Mouse (Mus musculus) lung, embryonic 16.5 days (tissue): ENCODE measurements around the gene Kifap3. TPM values are rescaled to one million over a fixed set of nuclear protein-coding genes. Genes with fewer than 3 reads are reported as not detected.
A peak's percentile ranks its signal among the peaks of the same experiment; 100 is the strongest.
"Not testable (repeated sequence)": the region's sequence is repeated elsewhere in the genome, so short reads cannot be mapped to it uniquely, and the experiment has no call there.

ENCODE experiments used
- ATAC-seq: fragments of 200-750 bp; cut with Nextera tagmentation; 2 replicates; pipeline ENCODE4 v1.8.0; 2017; ENCODE audit warnings: low read depth, mild to moderate bottlenecking, moderate library complexity
- H3K27ac ChIP-seq: fragments of 300-500 bp; sonication (generic); 2 replicates; pipeline ENCODE4 v1.5.1; 2014; ENCODE audit warnings: mild to moderate bottlenecking, control low read depth, low read length
- H3K27me3 ChIP-seq: fragments of 300-500 bp; sonication (generic); 2 replicates; pipeline ENCODE4 v1.6.1; 2014; ENCODE audit warnings: low read depth, low read length, mixed read lengths; ENCODE audit not compliant: control insufficient read depth, insufficient read depth
- H3K36me3 ChIP-seq: fragments of 300-500 bp; sonication (generic); 2 replicates; pipeline ENCODE4 v1.6.1; 2014; ENCODE audit warnings: low read length; ENCODE audit not compliant: control insufficient read depth, insufficient read depth
- H3K4me1 ChIP-seq: fragments of 300-500 bp; sonication (generic); replicated peaks from 2 replicates; pipeline ENCODE4 v1.6.1; 2014; ENCODE audit warnings: low read length, mixed read lengths; ENCODE audit not compliant: control insufficient read depth, insufficient read depth
- H3K4me2 ChIP-seq: fragments of 300-500 bp; sonication (generic); 2 replicates; pipeline ENCODE4 v1.6.1; 2014; ENCODE audit warnings: low read depth, low read length, control low read depth
- H3K4me3 ChIP-seq: fragments of 300-500 bp; sonication (generic); 2 replicates; pipeline ENCODE4 v1.5.1; 2014; ENCODE audit warnings: mild to moderate bottlenecking, low read length, control low read depth
- H3K9ac ChIP-seq: fragments of 300-500 bp; sonication (generic); 2 replicates; pipeline ENCODE4 v1.6.1; 2014; ENCODE audit warnings: low read length, control low read depth
- H3K9me3 ChIP-seq: fragments of 300-500 bp; sonication (generic); 2 replicates; pipeline ENCODE4 v1.6.1; 2016; ENCODE audit warnings: low read length; ENCODE audit not compliant: control insufficient read depth
- WGBS: fragments of 180-500 bp; shearing (Covaris S2); extraction: QIAGEN DNeasy Blood & Tissue Kit; methylation state at CpG from one replicate; pipeline ENCODE4 v1.1.7; 2014; 5-methylcytosine and 5-hydroxymethylcytosine counted together
- polyA plus RNA-seq: library from polyadenylated mRNA; unstranded; fragments of >200 nt; fragmentation: Nextera tagmentation; extraction: Ambion mirVana; gene quantifications from 2 replicates; pipeline ENCODE4 v1.2.1, GENCODE M21; 2015

Gene Kifap3
- polyA plus RNA-seq, result 28.5 and 29.3 TPM in 2 replicates

DNA sequence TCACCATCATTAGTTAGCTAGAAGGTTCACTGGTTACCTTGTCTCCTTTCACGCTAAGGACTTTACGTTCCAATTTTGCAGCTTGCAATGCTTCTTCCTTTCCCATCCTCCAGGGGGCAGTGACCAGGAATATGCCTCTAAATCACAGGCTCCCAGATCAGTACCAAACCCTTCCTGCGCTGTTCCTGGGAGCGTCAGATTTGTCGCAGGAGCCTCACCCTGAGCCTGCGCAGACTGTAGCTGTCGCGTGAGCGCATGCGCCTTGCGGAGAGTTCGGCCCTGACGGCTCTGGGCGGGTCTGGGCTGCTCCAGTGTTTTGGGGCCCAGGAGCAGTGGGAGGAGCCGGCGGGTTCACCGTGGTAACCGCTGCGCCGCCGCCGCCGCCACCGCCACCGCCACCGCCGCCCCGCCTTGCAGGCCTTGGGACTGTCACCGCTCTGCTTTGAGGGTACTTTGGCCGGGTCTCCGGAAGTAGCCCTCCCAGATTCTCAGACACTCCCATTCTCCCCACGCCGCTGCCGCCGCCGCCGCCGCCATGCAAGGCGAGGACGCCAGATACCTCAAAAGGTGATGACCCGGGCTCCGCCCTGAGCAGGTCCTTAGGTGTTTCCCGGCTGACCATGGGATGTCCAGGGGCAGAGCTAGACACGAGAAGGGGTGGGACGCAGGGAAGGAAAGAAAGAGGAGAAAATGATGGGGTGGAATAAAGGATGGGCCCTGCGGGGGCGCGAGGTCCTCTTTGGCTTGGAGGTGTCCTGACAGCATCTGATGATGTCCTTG lies at the start of gene Kifap3:
Kifap3 (plus strand) TSS at position 248 of the 780 bp plus-strand sequence.
- H3K27ac ChIP-seq, result peak within 1 kb of the TSS; percentile 52; the same call in 1 of the 2 replicates
- H3K27me3 ChIP-seq, result no peaks in the 10 kb centered on the region
- peak within 1 kb of the TSS; percentile 75 for H3K4me2 ChIP-seq
- H3K4me3 ChIP-seq, result peak within 1 kb of the TSS; percentile 82
- no peaks in the 10 kb centered on the region; the same call in 1 of the 2 replicates for H3K9me3 ChIP-seq
- H3K9ac ChIP-seq, result peak within 1 kb of the TSS; percentile 83
- peaks cover 3% of the 10 kb centered on the region for H3K36me3 ChIP-seq
- WGBS, result under 1% methylated on average over 37 of the region's 48 CpGs
- peak; percentile 100 for ATAC-seq
- H3K4me1 ChIP-seq, result 0 out of 2 replicates have a peak, but pooled peaks cover 3% of the 10 kb centered on the region

DNA sequence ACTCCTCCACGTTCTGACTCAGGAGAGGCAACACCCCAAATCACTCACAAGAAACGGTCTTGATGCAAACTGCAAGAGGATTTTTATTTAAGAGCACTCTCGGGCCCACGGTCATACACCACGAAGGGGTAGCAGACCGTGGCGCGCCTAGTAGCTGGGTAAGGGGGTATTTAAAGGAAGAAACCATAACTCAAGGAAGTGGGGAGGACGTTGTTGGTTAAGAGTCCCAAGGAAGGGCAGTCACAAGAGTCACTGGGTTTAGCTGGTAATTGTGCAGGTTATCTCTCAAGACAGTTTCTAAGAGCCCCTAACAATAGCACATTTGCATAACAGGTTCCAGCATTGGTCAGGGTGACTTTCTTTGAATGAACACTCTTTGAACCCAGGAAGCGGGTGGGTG lies 48.2 kb upstream of the Kifap3 start:
- WGBS, result 94% methylated on average over 10 of the region's 10 CpGs
- not testable (repeated sequence) for H3K9me3 ChIP-seq, H3K36me3 ChIP-seq, H3K27me3 ChIP-seq, ATAC-seq, H3K27ac ChIP-seq, H3K4me3 ChIP-seq, H3K4me1 ChIP-seq, H3K9ac ChIP-seq, H3K4me2 ChIP-seq

DNA sequence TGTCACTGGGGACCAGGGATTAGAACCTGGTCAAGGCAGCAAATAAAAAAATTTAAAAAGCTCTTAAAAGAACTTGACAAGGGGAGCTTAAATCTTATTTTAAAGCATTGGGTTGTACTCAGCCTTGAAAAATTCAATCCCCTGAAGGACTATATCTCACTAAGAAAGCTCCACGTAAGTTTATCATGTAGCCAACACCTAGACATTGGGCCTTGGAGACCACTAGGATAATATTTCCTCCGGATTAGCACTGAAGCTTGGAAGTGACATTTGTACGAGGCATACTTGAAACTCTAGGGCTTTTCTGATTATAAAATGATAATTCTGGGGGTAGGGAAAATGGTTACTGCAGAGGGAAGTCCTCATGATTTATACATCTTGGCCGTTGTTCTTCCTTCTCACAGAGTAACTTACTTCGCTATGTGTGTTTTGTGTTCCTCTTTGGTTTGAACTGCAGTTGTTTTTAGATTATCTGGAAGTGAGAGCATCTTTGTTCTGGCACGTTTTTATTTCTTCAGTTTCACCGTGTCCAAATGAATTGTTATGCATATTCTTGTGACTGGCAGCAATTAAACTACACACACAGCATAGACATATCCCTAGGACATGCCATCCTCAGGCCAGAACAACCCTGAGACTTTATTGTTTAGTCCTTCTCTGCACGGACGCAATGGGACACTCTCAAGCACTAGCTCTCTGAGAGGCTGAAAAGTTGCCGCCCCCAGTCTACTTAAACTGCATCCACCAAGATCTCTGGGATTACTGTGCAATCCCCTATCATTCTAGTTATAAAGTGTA lies 42.7 kb upstream of the Kifap3 start:
- no peaks in the 10 kb centered on the region for H3K4me1 ChIP-seq
- H3K36me3 ChIP-seq, result no peaks in the 10 kb centered on the region
- no peak overlapping the region for H3K9ac ChIP-seq
- WGBS, result 73% methylated on average over 10 of the region's 10 CpGs
- H3K4me2 ChIP-seq, result no peak overlapping the region
- no peaks in the 10 kb centered on the region for H3K9me3 ChIP-seq
- H3K4me3 ChIP-seq, result no peak overlapping the region
- no peak for ATAC-seq
- H3K27me3 ChIP-seq, result no peaks in the 10 kb centered on the region
- H3K27ac ChIP-seq, result no peak overlapping the region

GRCm38 (mm10) chr1:163737239-163737533 lies 42.2 kb upstream of the Kifap3 start:
- H3K4me2 ChIP-seq, result no peak overlapping the region
- no peaks in the 10 kb centered on the region for H3K9me3 ChIP-seq
- no peak for ATAC-seq
- H3K27me3 ChIP-seq, result no peaks in the 10 kb centered on the region
- no peak overlapping the region for H3K9ac ChIP-seq
- H3K27ac ChIP-seq, result no peak overlapping the region
- H3K36me3 ChIP-seq, result no peaks in the 10 kb centered on the region
- H3K4me3 ChIP-seq, result no peak overlapping the region
- WGBS, result 55% methylated on average over 1 of the region's 1 CpGs
- no peaks in the 10 kb centered on the region for H3K4me1 ChIP-seq

GRCm38 (mm10) chr1:163751360-163751992 lies 27.9 kb upstream of the Kifap3 start:
- WGBS, result 57% methylated on average over 4 of the region's 4 CpGs
- Histone ChIP-seq H3K9me3 (no peaks in the 10 kb centered on the region), H3K27ac (no peak overlapping the region), H3K27me3 (no peaks in the 10 kb centered on the region), H3K36me3 (no peaks in the 10 kb centered on the region), H3K4me3 (no peak overlapping the region), H3K9ac (no peak overlapping the region), H3K4me2 (no peak overlapping the region), H3K4me1 (no peaks in the 10 kb centered on the region)
- ATAC-seq, result no peak

GRCm38 (mm10) chr1:163757462-163758207 lies 21.7 kb upstream of the Kifap3 start:
- no peak overlapping the region for H3K4me2 ChIP-seq
- H3K27ac ChIP-seq, result no peak overlapping the region
- ATAC-seq, result peak; percentile 36; the same call in 1 of the 2 replicates
- H3K9me3 ChIP-seq, result no peaks in the 10 kb centered on the region
- no peaks in the 10 kb centered on the region for H3K27me3 ChIP-seq
- no peaks in the 10 kb centered on the region for H3K4me1 ChIP-seq
- H3K4me3 ChIP-seq, result no peak overlapping the region
- no peak overlapping the region for H3K9ac ChIP-seq
- no peaks in the 10 kb centered on the region for H3K36me3 ChIP-seq
- 46% methylated on average over 10 of the region's 10 CpGs for WGBS

GRCm38 (mm10) chr1:163783577-163783976 lies 4.2 kb downstream of the Kifap3 start:
- H3K36me3 ChIP-seq, H3K4me1 ChIP-seq, H3K4me2 ChIP-seq, H3K27me3 ChIP-seq, H3K27ac ChIP-seq, H3K4me3 ChIP-seq, H3K9me3 ChIP-seq, ATAC-seq, H3K9ac ChIP-seq: not testable (repeated sequence)
- WGBS, result 96% methylated on average over 8 of the region's 11 CpGs

DNA sequence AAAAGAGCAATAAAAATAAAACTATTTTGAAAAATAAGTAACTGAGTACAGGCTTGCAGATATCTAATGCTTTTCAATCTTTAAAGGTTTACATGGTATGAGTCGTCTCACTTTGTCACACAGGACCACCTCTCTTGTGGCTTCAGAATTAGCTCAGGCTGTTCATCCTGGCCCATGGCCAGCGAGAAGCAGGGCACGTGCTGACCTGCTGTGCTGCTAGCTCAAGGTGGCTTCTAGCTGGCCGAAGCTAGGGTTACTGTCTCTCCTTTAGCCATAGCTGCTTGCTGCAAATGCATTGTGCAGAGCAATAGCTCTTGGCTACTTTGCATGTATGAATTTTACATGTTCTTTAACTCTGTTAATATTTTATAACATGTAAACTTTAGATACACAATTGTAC lies 42.0 kb downstream of the Kifap3 start:
- no peak overlapping the region for H3K4me3 ChIP-seq
- ATAC-seq, result no peak
- 80% methylated on average over 4 of the region's 4 CpGs for WGBS
- no peaks in the 10 kb centered on the region for H3K9me3 ChIP-seq
- no peak overlapping the region for H3K27ac ChIP-seq
- H3K4me2 ChIP-seq, result no peak overlapping the region
- H3K27me3 ChIP-seq, result no peaks in the 10 kb centered on the region
- H3K4me1 ChIP-seq, result no peaks in the 10 kb centered on the region
- no peak overlapping the region for H3K9ac ChIP-seq
- peaks cover 3% of the 10 kb centered on the region; the same call in 1 of the 2 replicates for H3K36me3 ChIP-seq
